Mouse (Mus musculus): ENCODE measurements around the gene Kdm5c.
"Not testable (repeated sequence)": the region's sequence is repeated elsewhere in the genome, so short reads cannot be mapped to it uniquely, and the experiment has no call there.

The Kdm5c gene

GRCm38 (mm10) chrX:152287026-152287425 is 54.2 kb downstream of the Kdm5c start:
- DNase-seq (ENCODE audit: extremely low spot score), result not testable (repeated sequence)

GRCm38 (mm10) chrX:152306224-152306623 is 73.4 kb downstream of the Kdm5c start:
- no peak for DNase-seq (ENCODE audit: extremely low spot score)

- DNase-seq (ENCODE audit: extremely low spot score), result no peak
Measured at GRCm38 (mm10) chrX:152307371-152307770, 74.6 kb downstream of the Kdm5c start.

GRCm38 (mm10) chrX:152307942-152308341 is 75.1 kb downstream of the Kdm5c start:
- DNase-seq (ENCODE audit: extremely low spot score), result peak; percentile 1

GRCm38 (mm10) chrX:152320535-152320934 is 87.7 kb downstream of the Kdm5c start:
- no peak for DNase-seq (ENCODE audit: extremely low spot score)

- DNase-seq (ENCODE audit: extremely low spot score), result no peak
Measured at GRCm38 (mm10) chrX:152322776-152323175, 90.0 kb downstream of the Kdm5c start.

GRCm38 (mm10) chrX:152323584-152323983 is 90.8 kb downstream of the Kdm5c start:
- no peak for DNase-seq (ENCODE audit: extremely low spot score)

All from embryo, embryonic 9.5 days (tissue).